Mouse (Mus musculus) MEL (cell line): Measurements from ENCODE around the gene Fam222b. TPM values are rescaled to one million over a fixed set of nuclear protein-coding genes. Genes with fewer than 3 reads are reported as not detected.
A peak's percentile ranks its signal among the peaks of the same experiment; 100 is the strongest.

Source experiments
- DNase-seq: peaks from one replicate; pipeline ENCODE4 v3.0.0; 2011; ENCODE audit warnings: low read depth, low spot score
- H3K27ac ChIP-seq: 2 replicates; pipeline ENCODE4 v1.5.1; 2012; ENCODE audit warnings: low read depth, mild to moderate bottlenecking, control low read depth, low read length, moderate library complexity; ENCODE audit not compliant: control insufficient read depth
- H3K27me3 ChIP-seq, 2 experiments: fragments of 150-350 bp in 1 of 2; sonication (generic) in 1 of 2; 2 replicates each; pipeline ENCODE4 v1.6.1; 2012; ENCODE audit warnings: low read length in 2 of 2, mild to moderate bottlenecking in 2 of 2, improper control_type of control experiment in 1 of 2, moderate library complexity in 1 of 2; ENCODE audit not compliant: insufficient read depth in 2 of 2, control insufficient read depth in 1 of 2
- H3K36me3 ChIP-seq, 2 experiments: 2 replicates each; pipeline ENCODE4 v1.6.1; 2012 to 2014; ENCODE audit warnings: low read length in 2 of 2, improper control_type of control experiment in 1 of 2, inconsistent platforms in 1 of 2, mild to moderate bottlenecking in 1 of 2; ENCODE audit not compliant: insufficient read depth in 2 of 2, control insufficient read depth in 1 of 2
- H3K4me1 ChIP-seq, 2 experiments: fragments of 150-350 bp in 1 of 2; sonication (generic) in 1 of 2; 2 replicates each; pipeline ENCODE4 v1.6.1; 2012; ENCODE audit warnings: low read length in 2 of 2, improper control_type of control experiment in 1 of 2, mild to moderate bottlenecking in 1 of 2; ENCODE audit not compliant: insufficient read depth in 2 of 2, control insufficient read depth in 1 of 2
- H3K4me3 ChIP-seq, 2 experiments: fragments of 150-350 bp in 1 of 2; sonication (generic) in 1 of 2; 2 replicates each; pipeline ENCODE4 v1.5.1; 2012; ENCODE audit warnings: low read depth in 2 of 2, low read length in 2 of 2, mild to moderate bottlenecking in 2 of 2, moderate library complexity in 2 of 2, control low read depth in 1 of 2, improper control_type of control experiment in 1 of 2; ENCODE audit not compliant: control insufficient read depth in 1 of 2, insufficient read depth in 1 of 2
- H3K79me2 ChIP-seq: 2 replicates; pipeline ENCODE4 v1.6.1; 2012; ENCODE audit warnings: mild to moderate bottlenecking, low read length, moderate library complexity; ENCODE audit not compliant: control insufficient read depth, poor library complexity, insufficient read depth
- H3K9ac ChIP-seq: 2 replicates; pipeline ENCODE4 v1.6.1; 2012; ENCODE audit warnings: low read depth, mild to moderate bottlenecking, control low read depth, low read length, moderate library complexity; ENCODE audit not compliant: control insufficient read depth, poor library complexity, severe bottlenecking
- H3K9me3 ChIP-seq: fragments of 150-350 bp; sonication (generic); replicated peaks from 2 replicates; pipeline ENCODE4 v1.6.1; 2012; ENCODE audit warnings: mild to moderate bottlenecking, low read length, improper control_type of control experiment, moderate library complexity; ENCODE audit not compliant: insufficient read depth
- BHLHE40 ChIP-seq: IDR thresholded peaks from 2 replicates; pipeline ENCODE4 v1.6.1; 2012; ENCODE audit warnings: low read depth, mild to moderate bottlenecking, inconsistent platforms, low read length, improper control_type of control experiment, borderline replicate concordance
- E2F4 ChIP-seq: IDR thresholded peaks from 2 replicates; pipeline ENCODE4 v1.6.1; 2011; ENCODE audit warnings: low read depth, low read length, improper control_type of control experiment, borderline replicate concordance
- ELF1 ChIP-seq: IDR thresholded peaks from 2 replicates; pipeline ENCODE4 v1.6.1; 2014; ENCODE audit warnings: low read depth, mild to moderate bottlenecking, inconsistent platforms, low read length, improper control_type of control experiment, moderate library complexity
- GABPA ChIP-seq: IDR thresholded peaks from 2 replicates; pipeline ENCODE4 v1.6.1; 2012; ENCODE audit warnings: low read depth, mild to moderate bottlenecking, inconsistent platforms, low read length, improper control_type of control experiment, moderate library complexity
- MAFK ChIP-seq: IDR thresholded peaks from 2 replicates; pipeline ENCODE4 v1.6.1; 2011; ENCODE audit warnings: low read depth, mild to moderate bottlenecking, low read length, improper control_type of control experiment, borderline replicate concordance
- MYC ChIP-seq: IDR thresholded peaks from 2 replicates; pipeline ENCODE4 v1.6.1; 2011; ENCODE audit warnings: low read depth, mild to moderate bottlenecking, low read length, improper control_type of control experiment, moderate library complexity
- RAD21 ChIP-seq: IDR thresholded peaks from 2 replicates; pipeline ENCODE4 v1.6.1; 2011; ENCODE audit warnings: mild to moderate bottlenecking, low read depth, low read length, improper control_type of control experiment
- RCOR1 ChIP-seq: IDR thresholded peaks from 2 replicates; pipeline ENCODE4 v1.6.1; 2012; ENCODE audit warnings: low read depth, mild to moderate bottlenecking, inconsistent platforms, low read length, improper control_type of control experiment
- SIN3A ChIP-seq: IDR thresholded peaks from 2 replicates; pipeline ENCODE4 v1.6.1; 2012; ENCODE audit warnings: low read length, improper control_type of control experiment, inconsistent platforms
- SMC3 ChIP-seq: IDR thresholded peaks from 2 replicates; pipeline ENCODE4 v1.6.1; 2011; ENCODE audit warnings: low read depth, low read length, improper control_type of control experiment
- polyA plus RNA-seq, 2 experiments: library from polyadenylated mRNA; stranded (reverse) in 1 of 2; unstranded in 1 of 2; fragments of >175 nt in 1 of 2; fragments of >200 nt in 1 of 2; gene quantifications; 2 replicates each; pipeline versions ENCODE4 v1.2.1 to v1.2.4; 2012; ENCODE audit warnings: low replicate concordance in 2 of 2, low read depth in 1 of 2; ENCODE audit not compliant: insufficient read length in 2 of 2, insufficient read depth in 1 of 2, missing spikeins in 1 of 2
- total RNA-seq: library from RNA; depleted of rRNA; stranded (reverse); fragments of 300-350 nt; gene quantifications from 2 replicates; pipeline ENCODE4 v1.2.3, GENCODE M21; 2012

Gene Fam222b
- total and polyA plus RNA-seq, 3 experiments: 2.4 to 8.1 TPM; not detected in 1

- Histone ChIP-seq H3K79me2 (peaks cover 13% of the 10 kb centered on the region), H3K4me1 (peaks cover 13 to 30% of the 10 kb centered on the region in 2 experiments), H3K9me3 (no peaks in the 10 kb centered on the region), H3K27ac (no peak overlapping the region), H3K36me3 (peaks cover 0 to 16% of the 10 kb centered on the region in 2 experiments; a peak in 2 of 4 replicates), H3K27me3 (no peaks in the 10 kb centered on the region), H3K9ac (no peak overlapping the region), H3K4me3 (no peak overlapping the region)
- no peak for DNase-seq
- TF ChIP-seq SMC3 (no peak), MYC (no peak), ELF1 (no peak), BHLHE40 (no peak), RAD21 (no peak), E2F4 (no peak), RCOR1 (no peak)
Measured at GRCm38 (mm10) chr11:78163045-78163444, 68.6 kb downstream of the Fam222b start.

GRCm38 (mm10) chr11:78163681-78164603 is 69.5 kb downstream of the Fam222b start:
- Histone ChIP-seq H3K27ac (no peak overlapping the region), H3K27me3 (no peaks in the 10 kb centered on the region)
- TF ChIP-seq MYC (0 out of 2 replicates have a peak, but pooled peaks have one; percentile 18), SIN3A (no peak)
- TF ChIP-seq, all 39 proteins: peak for 1
- Histone ChIP-seq H3K36me3 (peaks cover 0 to 23% of the 10 kb centered on the region in 2 experiments; a peak in 2 of 4 replicates), H3K9me3 (no peaks in the 10 kb centered on the region), H3K4me1 (peaks cover 20 to 34% of the 10 kb centered on the region in 2 experiments), H3K9ac (peak overlapping the region; percentile 89), H3K4me3 (peak overlapping the region; percentile 87 to 92), H3K79me2 (peaks cover 13% of the 10 kb centered on the region)
- peak; percentile 53 for DNase-seq

DNA sequence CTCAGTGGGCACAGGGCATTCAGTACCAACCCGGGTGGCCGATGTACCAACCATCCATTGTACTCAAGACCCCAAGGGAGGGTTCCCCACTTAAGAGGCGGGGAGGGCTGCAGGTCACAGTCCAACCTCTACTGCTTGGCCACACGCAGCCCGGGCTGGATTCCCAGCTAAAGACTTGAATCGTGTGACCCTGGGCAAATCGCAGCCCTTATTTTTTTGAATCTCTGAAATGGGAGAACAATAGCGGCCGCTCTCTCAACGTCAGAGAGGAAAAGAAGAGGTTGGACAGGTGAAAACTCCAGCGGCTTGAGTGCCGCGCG is 70.1 kb downstream of the Fam222b start:
- Histone ChIP-seq H3K27ac (no peak overlapping the region), H3K27me3 (no peaks in the 10 kb centered on the region), H3K9ac (peak overlapping the region; percentile 89), H3K9me3 (no peaks in the 10 kb centered on the region), H3K36me3 (peaks cover 0 to 23% of the 10 kb centered on the region in 2 experiments; a peak in 2 of 4 replicates), H3K4me3 (peak overlapping the region; percentile 87 to 92), H3K4me1 (peaks cover 20 to 37% of the 10 kb centered on the region in 2 experiments)
- peak; percentile 45 for DNase-seq
- TF ChIP-seq MAFK (no peak), GABPA (no peak)
- TF ChIP-seq, all 39 proteins: peak for 0
- H3K79me2 ChIP-seq: peaks cover 13% of the 10 kb centered on the region
